Mouse (Mus musculus) macrophage (primary cell): Measurements from ENCODE around the gene Lypd6. TPM values are rescaled to one million over a fixed set of nuclear protein-coding genes. Genes with fewer than 3 reads are reported as not detected.

Source experiments
- polyA plus RNA-seq: library from polyadenylated mRNA; stranded (reverse); fragments of 250-400 nt; gene quantifications from 3 replicates; pipeline ENCODE4 v1.2.4, GENCODE M21; 2018; ENCODE audit warnings: inconsistent platforms

Lypd6 gene
- polyA plus RNA-seq, 1 experiment from 2014 or later: not detected

Other genes starting within 250 kb of the Lypd6 start
- 31.7 to 62.5 TPM (median 46.4 TPM) in 3 replicates for gene Mmadhc, start 230.4 kb downstream of the Lypd6 start, polyA plus RNA-seq